Mouse (Mus musculus) cerebellum, adult 2 months (tissue): Measurements from ENCODE around the gene Cyp17a1. TPM values are rescaled to one million over a fixed set of nuclear protein-coding genes. Genes with fewer than 3 reads are reported as not detected.
A peak's percentile ranks its signal among the peaks of the same experiment; 100 is the strongest.

ENCODE experiments used
- DNase-seq, 2 experiments: peaks; one replicate each; pipeline ENCODE4 v3.0.0; 2021
- H3K27ac ChIP-seq: fragments of 200-500 bp; 2 replicates; pipeline ENCODE4 v1.5.1; 2012; ENCODE audit warnings: low read length, control low read depth, inconsistent platforms; ENCODE audit not compliant: insufficient read depth
- H3K27me3 ChIP-seq: fragments of 200-500 bp; 2 replicates; pipeline ENCODE4 v1.6.1; 2012; ENCODE audit warnings: inconsistent platforms, mild to moderate bottlenecking, low read length, moderate library complexity; ENCODE audit not compliant: control insufficient read depth, insufficient read depth
- H3K4me1 ChIP-seq: fragments of 200-500 bp; 2 replicates; pipeline ENCODE4 v1.6.1; 2011; ENCODE audit warnings: low read length; ENCODE audit not compliant: control insufficient read depth, insufficient read depth
- H3K4me3 ChIP-seq: fragments of 200-500 bp; replicated peaks from 2 replicates; pipeline ENCODE3; 2011; ENCODE audit warnings: mild to moderate bottlenecking, low read depth, low read length, control low read depth; ENCODE audit not compliant: insufficient read depth
- CTCF ChIP-seq: fragments of 200-500 bp; IDR thresholded peaks from 2 replicates; pipeline ENCODE4 v1.5.1; 2011; ENCODE audit warnings: low read depth, mild to moderate bottlenecking, control low read depth, low read length, moderate library complexity, borderline replicate concordance; ENCODE audit not compliant: insufficient read depth
- POLR2A ChIP-seq: fragments of 200-500 bp; IDR thresholded peaks from 2 replicates; pipeline ENCODE4 v1.6.1; 2011; ENCODE audit warnings: low read length, control low read depth, borderline replicate concordance; ENCODE audit not compliant: insufficient read depth
- WGBS: fragments of 180-500 bp; shearing (Covaris S2); methylation state at CpG from one replicate; pipeline ENCODE4 v1.1.7; 2018; 5-methylcytosine and 5-hydroxymethylcytosine counted together
- polyA plus RNA-seq: library from polyadenylated mRNA; depleted of rRNA; stranded (reverse); fragments of >200 nt; gene quantifications from 2 replicates; pipeline ENCODE4 v1.2.3, GENCODE M21; 2012; rRNA removed

The Cyp17a1 gene
- polyA plus RNA-seq, 1 experiment: 0.08 TPM

DNA sequence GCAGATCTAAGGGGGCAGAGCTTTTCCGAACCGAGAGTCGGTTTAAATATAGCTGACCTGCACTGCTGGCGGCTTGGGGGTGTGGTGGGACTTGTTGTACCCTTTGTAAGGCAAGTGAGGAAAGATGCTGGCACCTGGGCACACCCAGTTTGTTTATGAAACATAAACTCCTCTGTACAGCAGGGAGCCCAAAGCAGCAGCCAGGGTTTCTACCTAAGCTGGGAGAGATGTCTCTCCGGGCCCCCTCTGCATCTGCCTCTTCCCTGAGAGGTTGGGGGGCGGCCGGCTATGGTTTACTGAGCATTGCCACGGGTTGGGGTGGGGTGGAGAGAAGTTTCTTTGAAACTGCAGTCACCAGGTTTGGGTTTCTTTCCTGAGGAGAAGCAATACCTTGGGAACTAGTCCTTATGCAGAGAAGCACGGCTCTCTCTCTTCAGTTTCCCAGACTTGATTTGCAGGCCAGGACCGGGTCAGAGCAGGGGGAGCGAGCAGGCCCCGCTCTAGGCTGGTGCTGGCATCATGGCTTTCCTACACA is 50.2 kb downstream of the Cyp17a1 start:
- DNase-seq: no peak
- H3K27ac ChIP-seq: no peak overlapping the region
- TF ChIP-seq CTCF (no peak), POLR2A (no peak)
- WGBS: 63% methylated on average over 12 of the region's 12 CpGs
- H3K4me1 ChIP-seq: peaks cover 43% of the 10 kb centered on the region
- no peaks in the 10 kb centered on the region for H3K27me3 ChIP-seq
- no peak overlapping the region for H3K4me3 ChIP-seq

DNA sequence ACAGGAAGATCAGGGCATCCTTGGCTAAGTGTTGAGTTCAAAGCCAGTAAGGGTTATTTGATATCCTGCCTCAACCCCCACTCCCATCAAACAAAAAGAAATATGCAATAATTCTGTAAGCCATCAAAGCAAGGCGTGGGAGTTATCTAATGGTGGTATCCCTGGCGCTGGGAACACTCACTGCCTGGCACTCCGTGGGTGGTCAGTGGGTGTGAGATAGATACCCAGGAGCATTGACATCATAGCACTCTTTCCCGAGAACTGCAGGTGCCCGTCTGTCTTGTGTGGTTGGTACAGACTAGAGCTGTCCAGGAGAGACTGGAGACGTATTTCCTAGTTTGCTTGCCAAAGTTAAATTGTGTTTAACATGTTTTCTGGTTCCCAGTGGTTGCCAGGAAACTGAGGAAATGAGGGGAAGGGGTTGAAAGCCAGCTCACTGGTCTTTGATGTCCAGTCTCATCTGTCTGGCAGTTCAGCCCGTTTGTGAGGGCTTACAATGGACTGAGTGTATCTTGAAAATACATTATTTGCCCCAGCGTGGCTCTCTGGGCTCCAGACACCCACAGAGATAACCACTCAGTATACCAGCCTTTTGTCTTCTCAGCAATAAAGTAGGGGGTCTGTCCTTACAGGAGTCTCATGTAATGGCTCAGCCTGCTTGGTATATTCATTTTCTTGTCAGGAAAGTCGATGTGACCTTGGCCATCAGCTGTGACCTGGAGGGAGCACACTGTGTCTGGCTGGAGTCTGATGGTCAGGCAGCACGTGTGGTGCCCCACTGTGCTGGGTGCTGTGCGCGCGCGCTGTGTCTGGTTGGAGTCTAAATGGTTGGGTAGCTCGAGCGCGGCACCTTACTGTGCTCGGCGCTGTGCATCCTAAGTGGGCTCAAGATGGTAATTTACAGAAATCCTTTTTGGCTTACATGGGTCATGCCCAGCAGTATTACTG is 51.5 kb downstream of the Cyp17a1 start:
- Histone ChIP-seq H3K27me3 (no peaks in the 10 kb centered on the region), H3K4me3 (no peak overlapping the region), H3K4me1 (peaks cover 43% of the 10 kb centered on the region), H3K27ac (no peak overlapping the region)
- no peak for DNase-seq
- 56% methylated on average over 19 of the region's 19 CpGs for WGBS
- no peak for TF ChIP-seq POLR2A
- no peak for TF ChIP-seq CTCF

DNA sequence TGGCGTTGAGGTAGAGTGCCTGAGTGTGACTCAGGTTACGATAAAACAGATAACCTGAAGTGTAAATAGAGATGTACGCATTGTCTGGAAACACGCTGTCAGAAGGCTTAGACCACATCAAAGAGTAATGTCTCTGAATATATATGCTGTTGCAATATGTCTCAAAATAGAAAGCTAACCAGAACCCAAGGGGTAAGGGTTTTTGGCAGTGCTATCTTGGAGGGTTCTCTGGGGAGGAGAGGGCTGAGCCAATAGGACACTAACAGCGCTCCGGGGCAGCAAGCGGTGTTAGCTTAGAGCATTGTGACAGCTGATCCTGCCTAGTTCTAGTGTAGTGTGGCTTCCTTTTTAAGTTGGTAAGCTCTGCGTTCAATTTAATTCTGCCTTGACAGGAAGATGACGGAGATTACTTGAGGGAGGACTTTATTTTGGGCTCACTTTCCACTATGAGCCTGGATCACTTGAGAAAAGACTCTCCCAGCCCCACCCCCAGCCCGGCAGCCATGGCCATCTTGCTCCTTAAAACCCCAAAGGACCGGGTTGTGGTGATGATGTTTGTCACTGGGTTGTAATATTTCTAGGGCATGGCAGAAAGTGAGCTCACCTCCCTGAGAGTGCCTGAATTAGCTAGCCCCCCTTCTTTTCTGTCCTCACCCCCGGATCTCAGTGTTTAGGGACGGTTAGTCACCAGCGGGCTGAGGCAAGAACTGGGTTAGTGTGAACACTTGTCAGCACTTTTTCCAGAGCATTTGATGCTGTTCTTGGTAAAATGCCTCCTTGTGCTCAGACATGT is 52.8 kb downstream of the Cyp17a1 start:
- Histone ChIP-seq H3K4me1 (peaks cover 43% of the 10 kb centered on the region), H3K27me3 (no peaks in the 10 kb centered on the region), H3K4me3 (no peak overlapping the region), H3K27ac (no peak overlapping the region)
- 84% methylated on average over 14 of the region's 14 CpGs for WGBS
- no peak for DNase-seq
- TF ChIP-seq POLR2A (no peak), CTCF (no peak)

DNA sequence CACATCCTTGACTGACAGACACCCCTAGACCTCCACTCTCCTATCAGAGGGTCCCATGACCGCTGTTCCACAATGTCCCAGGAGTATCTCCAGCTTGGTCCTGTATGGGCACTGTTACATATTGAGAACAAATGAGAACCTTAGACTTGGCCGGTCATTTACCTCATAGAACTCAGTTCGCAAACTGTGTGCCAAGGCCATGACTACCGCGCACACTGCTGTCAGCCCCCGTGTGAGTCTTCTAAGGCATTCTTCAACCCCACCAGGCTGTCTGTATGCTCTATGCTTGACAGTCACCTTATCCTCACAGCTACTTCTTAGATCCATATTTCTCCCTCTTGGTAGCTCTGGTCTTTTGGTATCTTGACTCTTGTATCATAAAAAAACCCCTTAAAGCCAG is 53.5 kb downstream of the Cyp17a1 start:
- Histone ChIP-seq H3K27me3 (no peaks in the 10 kb centered on the region), H3K27ac (no peak overlapping the region), H3K4me1 (peaks cover 42% of the 10 kb centered on the region), H3K4me3 (no peak overlapping the region)
- DNase-seq: no peak
- 88% methylated on average over 6 of the region's 6 CpGs for WGBS
- no peak for TF ChIP-seq CTCF
- TF ChIP-seq POLR2A: no peak

DNA sequence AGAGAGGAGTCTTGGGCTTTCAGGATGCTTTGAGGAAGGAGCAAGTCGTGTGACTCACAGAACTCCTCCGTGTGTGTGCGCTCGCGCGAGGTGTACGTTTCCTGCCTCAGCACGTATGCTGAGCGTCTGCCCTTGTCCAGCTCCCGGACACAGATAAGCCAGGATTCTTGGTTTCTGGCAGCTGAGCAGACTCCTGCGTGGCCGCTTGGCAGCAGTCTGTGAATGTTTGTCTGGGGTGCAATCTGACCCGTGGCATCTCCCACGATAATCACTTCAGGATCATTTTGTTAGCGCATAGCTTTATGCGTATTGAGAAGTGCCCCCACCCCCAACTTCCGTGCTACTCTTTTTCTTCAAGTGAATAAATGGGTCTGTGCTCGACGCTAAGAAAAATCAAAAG is 54.0 kb downstream of the Cyp17a1 start:
- no peak for TF ChIP-seq POLR2A
- no peak for TF ChIP-seq CTCF
- no peak overlapping the region for H3K4me3 ChIP-seq
- H3K4me1 ChIP-seq: peaks cover 38% of the 10 kb centered on the region
- DNase-seq: peak; percentile 56 to 64
- H3K27me3 ChIP-seq: no peaks in the 10 kb centered on the region
- H3K27ac ChIP-seq: no peak overlapping the region
- WGBS: 18% methylated on average over 19 of the region's 19 CpGs

DNA sequence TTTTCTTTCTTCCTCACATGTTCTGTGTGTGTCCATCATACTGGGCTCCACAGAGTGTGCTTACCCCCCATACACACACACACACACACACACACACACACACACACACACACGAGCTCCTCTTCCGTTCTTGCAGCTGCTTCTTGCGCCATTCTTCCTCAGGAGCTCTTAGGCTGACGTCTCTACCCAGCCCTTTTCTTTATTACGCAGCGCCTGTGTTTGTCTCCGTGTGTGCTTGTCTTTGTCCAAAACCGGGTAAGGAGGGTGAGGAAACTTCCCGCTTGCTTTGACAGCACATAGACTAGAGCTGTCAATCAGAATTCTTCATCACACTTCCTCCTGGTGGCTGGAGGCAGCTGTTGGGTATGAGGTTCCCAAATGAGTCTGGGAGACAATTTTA is 54.6 kb downstream of the Cyp17a1 start:
- Histone ChIP-seq H3K27ac (no peak overlapping the region), H3K27me3 (no peaks in the 10 kb centered on the region), H3K4me1 (peaks cover 32% of the 10 kb centered on the region), H3K4me3 (no peak overlapping the region)
- TF ChIP-seq CTCF (no peak), POLR2A (no peak)
- WGBS: 73% methylated on average over 9 of the region's 9 CpGs
- no peak for DNase-seq

DNA sequence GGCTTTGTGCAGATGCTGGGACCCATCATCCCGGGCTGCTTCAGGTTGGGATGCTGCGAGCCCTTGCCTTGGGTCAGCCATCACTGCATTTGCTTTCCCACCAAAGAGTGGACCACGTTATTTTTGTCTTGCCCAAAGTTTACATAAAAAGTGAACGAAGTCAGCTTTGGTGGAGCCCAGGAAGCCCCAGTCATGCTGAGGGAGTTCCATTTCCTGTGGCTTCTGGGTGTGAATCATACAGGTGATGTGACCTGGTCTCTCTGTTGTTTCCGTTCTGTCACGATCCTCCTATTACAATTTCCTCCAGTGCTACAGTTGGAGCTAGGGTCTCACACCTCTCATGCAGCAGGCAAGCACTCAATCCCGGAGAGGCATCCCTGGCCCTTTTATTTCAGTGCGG is 55.6 kb downstream of the Cyp17a1 start:
- whole genome bisulfite sequencing: 92% methylated on average over 8 of the region's 8 CpGs
- TF ChIP-seq CTCF (no peak), POLR2A (no peak)
- DNase-seq: no peak

More for the DNA sequence above, 55.6 kb downstream of the Cyp17a1 start:
- H3K4me3 ChIP-seq: no peak overlapping the region
- peaks cover 31% of the 10 kb centered on the region for H3K4me1 ChIP-seq
- no peak overlapping the region for H3K27ac ChIP-seq
- H3K27me3 ChIP-seq: no peaks in the 10 kb centered on the region

Other genes with a start within 250 kb of the Cyp17a1 start
- 40.3 and 43.4 TPM in 2 replicates for gene Trim8, start 171.5 kb downstream of the Cyp17a1 start, polyA plus RNA-seq
- gene Arl3, start 100.0 kb downstream of the Cyp17a1 start, polyA plus RNA-seq: 205 and 227 TPM in 2 replicates
- gene Sfxn2, start 99.8 kb downstream of the Cyp17a1 start, polyA plus RNA-seq: 7.0 and 7.7 TPM in 2 replicates
- 24.9 and 28.3 TPM in 2 replicates for gene Wbp1l, start 74.1 kb downstream of the Cyp17a1 start, polyA plus RNA-seq
- 19.0 and 19.1 TPM in 2 replicates for gene Borcs7, start 16.7 kb upstream of the Cyp17a1 start, polyA plus RNA-seq
- 16.5 and 16.8 TPM in 2 replicates for gene As3mt, start 34.3 kb upstream of the Cyp17a1 start, polyA plus RNA-seq
- gene Cnnm2, start 88.4 kb upstream of the Cyp17a1 start, polyA plus RNA-seq: 31.2 and 31.4 TPM in 2 replicates